Mouse (Mus musculus): ENCODE measurements around the gene Adam1a. TPM values are rescaled to one million over a fixed set of nuclear protein-coding genes. Genes with fewer than 3 reads are reported as not detected.

Gene Adam1a
- polyA plus RNA-seq, 1 experiment from 2014 or later, result 1.3 TPM

DNA sequence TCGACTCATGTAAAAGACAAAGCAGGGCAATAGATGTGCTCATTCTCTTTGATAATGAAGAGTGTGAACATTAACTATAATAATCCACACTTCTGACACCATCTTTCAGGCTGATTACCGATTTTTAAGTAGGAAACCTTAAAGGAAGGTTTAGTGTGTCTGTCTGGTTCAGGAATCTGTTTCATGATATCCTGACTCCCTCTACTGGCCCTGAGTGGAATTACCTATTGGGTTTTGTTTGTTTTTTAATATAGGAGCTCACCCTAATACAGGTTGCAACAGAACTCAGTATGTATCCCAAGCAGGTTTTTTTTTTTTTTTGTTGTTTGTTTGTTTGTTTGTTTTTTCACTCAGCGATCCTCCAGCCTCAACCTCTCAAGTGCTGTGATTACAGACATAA is 67.6 kb downstream of the Adam1a start:
- ATAC-seq (ENCODE audit: insufficient read depth, low FRiP score), result peak; percentile 44; the same call in 1 of the 2 replicates
- no peak overlapping the region for H3K4me2 ChIP-seq (ENCODE audit: low read depth, low read length)
- H3K4me1 ChIP-seq (ENCODE audit: control insufficient read depth, insufficient read depth, low read length), result 0 out of 2 replicates have a peak, but pooled peaks cover 4% of the 10 kb centered on the region
- H3K27me3 ChIP-seq (ENCODE audit: control insufficient read depth, insufficient read depth, low read length), result no peaks in the 10 kb centered on the region
- no peak overlapping the region for H3K27ac ChIP-seq (ENCODE audit: low read length)
- no peak overlapping the region for H3K9ac ChIP-seq (ENCODE audit: low read length)
- H3K36me3 ChIP-seq (ENCODE audit: control insufficient read depth, insufficient read depth, low read length), result no peaks in the 10 kb centered on the region
- WGBS, result 31% methylated on average over 3 of the region's 3 CpGs
- H3K4me3 ChIP-seq (replicated peaks; ENCODE audit: low read length), result no peak overlapping the region
- H3K9me3 ChIP-seq (replicated peaks; ENCODE audit: control insufficient read depth, low read length), result no peaks in the 10 kb centered on the region

DNA sequence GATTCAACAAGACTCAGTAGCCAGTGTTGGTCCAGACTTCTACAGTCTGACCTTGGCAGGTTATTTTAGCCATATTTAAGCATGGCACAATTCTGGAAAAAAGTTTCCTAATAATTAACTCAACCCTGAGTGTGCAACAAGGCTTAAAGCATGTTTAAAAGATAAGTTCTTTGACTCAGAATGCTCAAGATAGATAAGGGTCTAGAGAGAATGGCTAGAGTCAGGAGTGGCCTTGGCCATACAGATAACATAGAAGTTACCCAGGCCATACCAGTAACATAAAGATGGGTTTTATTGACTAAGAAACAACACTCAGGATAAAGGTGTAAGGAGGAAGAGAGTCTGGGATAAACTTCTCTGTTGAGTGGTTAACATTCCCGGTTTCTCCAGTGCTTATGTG is 69.2 kb downstream of the Adam1a start:
- 50% methylated on average over 1 of the region's 1 CpGs for WGBS
- ATAC-seq (ENCODE audit: insufficient read depth, low FRiP score), result peak; percentile 43; the same call in 1 of the 2 replicates

DNA sequence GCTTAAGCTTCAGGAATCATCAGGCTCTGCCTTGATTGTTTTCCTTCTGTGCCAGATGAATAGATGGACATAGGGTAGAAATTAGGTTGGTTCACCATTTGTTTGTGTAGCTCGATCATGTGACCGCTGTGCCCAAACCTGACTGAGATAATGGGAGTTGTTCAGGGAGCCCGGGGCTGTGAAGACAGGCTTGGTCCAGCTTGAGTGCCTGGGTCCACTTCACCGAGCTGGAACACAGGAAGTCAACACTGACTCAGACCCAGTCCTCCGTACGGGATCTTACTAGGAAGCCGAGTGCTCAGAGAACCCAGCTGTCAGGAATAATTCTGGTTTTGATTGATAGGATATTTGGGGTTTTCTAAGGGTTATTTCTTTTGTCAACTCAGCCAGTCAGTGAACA is 70.7 kb downstream of the Adam1a start:
- H3K27ac ChIP-seq (ENCODE audit: low read length), result no peak overlapping the region
- H3K9ac ChIP-seq (ENCODE audit: low read length), result no peak overlapping the region
- no peaks in the 10 kb centered on the region for H3K36me3 ChIP-seq (ENCODE audit: control insufficient read depth, insufficient read depth, low read length)
- H3K4me1 ChIP-seq (ENCODE audit: control insufficient read depth, insufficient read depth, low read length), result peaks cover 11% of the 10 kb centered on the region
- H3K4me3 ChIP-seq (replicated peaks; ENCODE audit: low read length), result no peak overlapping the region
- H3K9me3 ChIP-seq (replicated peaks; ENCODE audit: control insufficient read depth, low read length), result no peaks in the 10 kb centered on the region
- H3K27me3 ChIP-seq (ENCODE audit: control insufficient read depth, insufficient read depth, low read length), result no peaks in the 10 kb centered on the region
- no peak overlapping the region for H3K4me2 ChIP-seq (ENCODE audit: low read depth, low read length)
- WGBS, result 49% methylated on average over 7 of the region's 7 CpGs
- no peak for ATAC-seq (ENCODE audit: insufficient read depth, low FRiP score)

More for the DNA sequence above, 69.2 kb downstream of the Adam1a start:
- H3K9me3 ChIP-seq (replicated peaks; ENCODE audit: control insufficient read depth, low read length), result no peaks in the 10 kb centered on the region
- no peak overlapping the region for H3K9ac ChIP-seq (ENCODE audit: low read length)
- H3K27me3 ChIP-seq (ENCODE audit: control insufficient read depth, insufficient read depth, low read length), result no peaks in the 10 kb centered on the region
- H3K4me3 ChIP-seq (replicated peaks; ENCODE audit: low read length), result no peak overlapping the region
- H3K27ac ChIP-seq (ENCODE audit: low read length), result peak overlapping the region; percentile 51
- H3K4me2 ChIP-seq (ENCODE audit: low read depth, low read length), result no peak overlapping the region
- H3K4me1 ChIP-seq (ENCODE audit: control insufficient read depth, insufficient read depth, low read length), result 0 out of 2 replicates have a peak, but pooled peaks cover 4% of the 10 kb centered on the region
- no peaks in the 10 kb centered on the region for H3K36me3 ChIP-seq (ENCODE audit: control insufficient read depth, insufficient read depth, low read length)

DNA sequence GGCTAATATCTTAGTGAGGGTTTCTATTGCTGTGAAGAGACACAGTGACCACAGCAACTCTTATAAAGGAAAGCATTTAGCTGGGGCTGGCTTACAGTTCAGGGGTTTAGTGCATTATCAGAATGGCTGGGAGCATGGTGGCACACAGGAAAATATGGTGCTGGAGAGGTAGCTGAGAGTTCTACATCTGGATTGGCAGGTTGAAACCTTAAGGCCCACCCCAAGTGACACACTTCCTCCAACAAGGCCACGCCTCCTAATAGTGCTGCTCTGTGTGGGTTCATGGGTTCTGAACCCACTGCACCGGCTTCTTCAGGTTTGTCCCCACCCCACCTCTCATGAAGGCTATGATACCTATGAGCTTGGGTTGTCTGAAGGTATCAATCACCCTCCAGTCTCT is 72.9 kb downstream of the Adam1a start:
- Histone ChIP-seq H3K4me1 (ENCODE audit: control insufficient read depth, insufficient read depth, low read length) (peaks cover 15% of the 10 kb centered on the region), H3K36me3 (ENCODE audit: control insufficient read depth, insufficient read depth, low read length) (no peaks in the 10 kb centered on the region), H3K4me2 (ENCODE audit: low read depth, low read length) (no peak overlapping the region), H3K9ac (ENCODE audit: low read length) (no peak overlapping the region), H3K27ac (ENCODE audit: low read length) (no peak overlapping the region), H3K27me3 (ENCODE audit: control insufficient read depth, insufficient read depth, low read length) (no peaks in the 10 kb centered on the region), H3K4me3 (replicated peaks; ENCODE audit: low read length) (no peak overlapping the region), H3K9me3 (replicated peaks; ENCODE audit: control insufficient read depth, low read length) (no peaks in the 10 kb centered on the region)
- 90% methylated on average over 2 of the region's 2 CpGs for WGBS
- ATAC-seq (ENCODE audit: insufficient read depth, low FRiP score), result no peak

DNA sequence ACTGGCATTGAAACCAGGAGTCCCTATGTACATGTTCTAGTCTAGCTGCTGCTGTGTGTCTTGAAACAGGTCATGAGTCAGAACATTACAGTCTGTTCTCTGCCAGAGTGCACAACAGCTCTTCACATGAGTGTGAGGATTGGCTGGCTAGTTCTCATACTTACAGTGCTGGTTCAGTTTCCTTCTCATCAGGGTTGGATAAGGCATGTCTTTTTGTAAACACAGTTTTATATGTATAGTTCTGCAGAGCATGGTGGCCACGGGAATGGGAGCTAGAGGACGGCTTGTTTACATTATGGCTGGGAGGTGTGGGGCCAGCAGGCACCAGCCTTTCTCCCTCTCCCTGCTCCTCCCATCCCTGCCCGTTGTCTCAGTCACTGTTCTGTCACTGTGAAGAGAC is 75.7 kb downstream of the Adam1a start:
- no peaks in the 10 kb centered on the region for H3K9me3 ChIP-seq (replicated peaks; ENCODE audit: control insufficient read depth, low read length)
- no peak overlapping the region; the same call in 1 of the 2 replicates for H3K9ac ChIP-seq (ENCODE audit: low read length)
- 6% methylated on average over 3 of the region's 3 CpGs for WGBS
- peak; percentile 51; the same call in 1 of the 2 replicates for ATAC-seq (ENCODE audit: insufficient read depth, low FRiP score)
- H3K36me3 ChIP-seq (ENCODE audit: control insufficient read depth, insufficient read depth, low read length), result no peaks in the 10 kb centered on the region
- no peak overlapping the region for H3K4me3 ChIP-seq (replicated peaks; ENCODE audit: low read length)
- no peak overlapping the region for H3K4me2 ChIP-seq (ENCODE audit: low read depth, low read length)
- H3K27me3 ChIP-seq (ENCODE audit: control insufficient read depth, insufficient read depth, low read length), result no peaks in the 10 kb centered on the region
- H3K27ac ChIP-seq (ENCODE audit: low read length), result peak overlapping the region; percentile 47
- peaks cover 13% of the 10 kb centered on the region for H3K4me1 ChIP-seq (ENCODE audit: control insufficient read depth, insufficient read depth, low read length)

Other genes starting within 250 kb of the Adam1a start
- gene Trafd1, start 159.8 kb downstream of the Adam1a start, polyA plus RNA-seq (2015; fragmentation: Nextera tagmentation; extraction: Ambion mirVana), result 74.7 and 77.1 TPM in 2 replicates
- gene Naa25, start 147.5 kb downstream of the Adam1a start, polyA plus RNA-seq (2015; fragmentation: Nextera tagmentation; extraction: Ambion mirVana), result 43.4 and 45.8 TPM in 2 replicates
- gene Tmem116, start 93.6 kb downstream of the Adam1a start, polyA plus RNA-seq (2015; fragmentation: Nextera tagmentation; extraction: Ambion mirVana), result 3.5 and 4.5 TPM in 2 replicates
- gene Erp29, start 93.0 kb downstream of the Adam1a start, polyA plus RNA-seq (2015; fragmentation: Nextera tagmentation; extraction: Ambion mirVana), result 185 and 207 TPM in 2 replicates
- gene Adam1b, start 42.0 kb downstream of the Adam1a start, polyA plus RNA-seq (2015; fragmentation: Nextera tagmentation; extraction: Ambion mirVana), result 0.10 TPM in 1 of 2 replicates, not detected in the other
- gene Gm42878, start within 50 bp of the Adam1a start, polyA plus RNA-seq (2015; fragmentation: Nextera tagmentation; extraction: Ambion mirVana), result 0.54 TPM in 1 of 2 replicates, not detected in the other
- gene Mapkapk5, start 423 bp upstream of the Adam1a start, polyA plus RNA-seq (2015; fragmentation: Nextera tagmentation; extraction: Ambion mirVana), result 44.3 and 45.7 TPM in 2 replicates
- 224 and 249 TPM in 2 replicates for gene Aldh2, start 48.3 kb upstream of the Adam1a start, polyA plus RNA-seq (2015; fragmentation: Nextera tagmentation; extraction: Ambion mirVana)
- 2.6 and 2.8 TPM in 2 replicates for gene Acad12, start 73.5 kb upstream of the Adam1a start, polyA plus RNA-seq (2015; fragmentation: Nextera tagmentation; extraction: Ambion mirVana)
- gene Acad10, start 115.0 kb upstream of the Adam1a start, polyA plus RNA-seq (2015; fragmentation: Nextera tagmentation; extraction: Ambion mirVana), result 3.5 and 5.6 TPM in 2 replicates
- 29.5 and 34.5 TPM in 2 replicates for gene Brap, start 115.1 kb upstream of the Adam1a start, polyA plus RNA-seq (2015; fragmentation: Nextera tagmentation; extraction: Ambion mirVana)
- 33.1 and 36.6 TPM in 2 replicates for gene Atxn2, start 165.9 kb upstream of the Adam1a start, polyA plus RNA-seq (2015; fragmentation: Nextera tagmentation; extraction: Ambion mirVana)